Mouse (Mus musculus): Measurements from ENCODE around the gene Per1.

Gene Per1

GRCm38 (mm10) chr11:69094697-69095429 is at the start of gene Per1:
TSS of gene Per1 (plus strand) at chr11:69095217.
- DNase-seq (ENCODE audit: low read depth): peak; percentile 100

GRCm38 (mm10) chr11:69045531-69046394 is 49.3 kb upstream of the Per1 start, which contains the start of gene Aurkb:
TSS of gene Aurkb (plus strand) at chr11:69045647.
- peak; percentile 94 for DNase-seq (ENCODE audit: low read depth)

GRCm38 (mm10) chr11:69046395-69046774 is 48.6 kb upstream of the Per1 start:
- DNase-seq (ENCODE audit: low read depth): no peak

- DNase-seq (ENCODE audit: low read depth): no peak
Observed at GRCm38 (mm10) chr11:69047592-69047991, 47.4 kb upstream of the Per1 start.

- no peak for DNase-seq (ENCODE audit: low read depth)
Observed at GRCm38 (mm10) chr11:69048151-69048550, 46.9 kb upstream of the Per1 start.

GRCm38 (mm10) chr11:69050748-69051147 is 44.3 kb upstream of the Per1 start:
- DNase-seq (ENCODE audit: low read depth): no peak

GRCm38 (mm10) chr11:69051771-69052170 is 43.2 kb upstream of the Per1 start:
- no peak for DNase-seq (ENCODE audit: low read depth)

GRCm38 (mm10) chr11:69052824-69053421 is 42.1 kb upstream of the Per1 start:
- no peak for DNase-seq (ENCODE audit: low read depth)

GRCm38 (mm10) chr11:69053848-69054247 is 41.2 kb upstream of the Per1 start:
- DNase-seq (ENCODE audit: low read depth): peak; percentile 52

GRCm38 (mm10) chr11:69058265-69058664 is 36.8 kb upstream of the Per1 start:
- DNase-seq (ENCODE audit: low read depth): peak; percentile 59

GRCm38 (mm10) chr11:69058729-69059356 is 36.2 kb upstream of the Per1 start:
- DNase-seq (ENCODE audit: low read depth): no peak

- peak; percentile 98 for DNase-seq (ENCODE audit: low read depth)
Observed at GRCm38 (mm10) chr11:69059357-69059974, 35.6 kb upstream of the Per1 start, which contains the start of gene Borcs6. TSS of gene Borcs6 (plus strand) at chr11:69059717.

GRCm38 (mm10) chr11:69059975-69060411 is 35.0 kb upstream of the Per1 start:
- DNase-seq (ENCODE audit: low read depth): no peak

- peak; percentile 44 for DNase-seq (ENCODE audit: low read depth)
Observed at GRCm38 (mm10) chr11:69060448-69061254, 34.4 kb upstream of the Per1 start.

GRCm38 (mm10) chr11:69061255-69061912 is 33.6 kb upstream of the Per1 start:
- no peak for DNase-seq (ENCODE audit: low read depth)

- DNase-seq (ENCODE audit: low read depth): peak; percentile 86
Observed at GRCm38 (mm10) chr11:69062194-69062760, 32.7 kb upstream of the Per1 start.

- peak; percentile 98 for DNase-seq (ENCODE audit: low read depth)
Observed at GRCm38 (mm10) chr11:69062761-69063224, 32.2 kb upstream of the Per1 start.

- DNase-seq (ENCODE audit: low read depth): peak; percentile 86
Observed at GRCm38 (mm10) chr11:69063413-69064201, 31.4 kb upstream of the Per1 start.

All from 416B (cell line).